Mouse (Mus musculus) thymus, postnatal 25 days (tissue): ENCODE data around the gene Zc3h7b.

Experiments used
- DNase-seq: peaks from one replicate; pipeline ENCODE4 v3.0.0; 2022

The Zc3h7b gene

DNA sequence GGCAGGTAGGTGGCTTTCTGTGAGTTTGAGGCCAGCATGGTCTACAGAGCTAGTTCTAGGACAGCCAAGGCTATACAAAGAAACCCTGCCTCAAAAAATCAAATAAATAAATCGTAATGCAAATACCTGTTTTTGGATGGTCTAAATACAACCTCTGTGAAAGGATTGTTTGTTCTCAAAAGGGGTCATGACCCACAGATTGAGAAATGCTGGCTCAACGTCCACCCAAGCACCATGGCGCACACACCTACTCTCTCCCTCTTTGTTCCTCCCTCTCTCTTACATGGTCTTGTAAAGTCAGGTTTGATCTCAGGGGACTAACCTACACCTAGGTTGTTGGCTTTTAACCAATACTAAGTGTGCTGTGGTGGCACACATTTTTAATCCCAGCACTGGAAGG is 77.8 kb downstream of the Zc3h7b start:
- no peak for DNase-seq

DNA sequence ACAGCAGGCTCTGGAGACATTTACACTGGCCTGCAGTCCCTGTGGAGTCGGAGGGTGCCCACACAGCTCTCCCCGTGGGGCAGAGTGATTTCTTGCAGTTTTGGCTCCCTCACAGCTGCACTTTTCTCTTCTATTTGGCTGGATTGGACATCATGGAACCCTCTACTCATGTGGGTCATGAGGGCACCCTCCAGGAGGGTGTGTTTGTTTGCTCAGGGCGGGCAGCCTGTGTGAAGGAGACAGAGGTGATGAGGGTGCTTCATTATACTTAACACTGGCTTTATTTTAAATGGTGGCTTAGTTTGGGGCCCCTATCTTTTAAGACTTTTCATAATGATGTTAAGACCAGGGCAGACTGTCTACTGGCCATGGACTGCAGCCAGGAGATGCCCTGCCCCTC is 80.0 kb downstream of the Zc3h7b start:
- no peak for DNase-seq

DNA sequence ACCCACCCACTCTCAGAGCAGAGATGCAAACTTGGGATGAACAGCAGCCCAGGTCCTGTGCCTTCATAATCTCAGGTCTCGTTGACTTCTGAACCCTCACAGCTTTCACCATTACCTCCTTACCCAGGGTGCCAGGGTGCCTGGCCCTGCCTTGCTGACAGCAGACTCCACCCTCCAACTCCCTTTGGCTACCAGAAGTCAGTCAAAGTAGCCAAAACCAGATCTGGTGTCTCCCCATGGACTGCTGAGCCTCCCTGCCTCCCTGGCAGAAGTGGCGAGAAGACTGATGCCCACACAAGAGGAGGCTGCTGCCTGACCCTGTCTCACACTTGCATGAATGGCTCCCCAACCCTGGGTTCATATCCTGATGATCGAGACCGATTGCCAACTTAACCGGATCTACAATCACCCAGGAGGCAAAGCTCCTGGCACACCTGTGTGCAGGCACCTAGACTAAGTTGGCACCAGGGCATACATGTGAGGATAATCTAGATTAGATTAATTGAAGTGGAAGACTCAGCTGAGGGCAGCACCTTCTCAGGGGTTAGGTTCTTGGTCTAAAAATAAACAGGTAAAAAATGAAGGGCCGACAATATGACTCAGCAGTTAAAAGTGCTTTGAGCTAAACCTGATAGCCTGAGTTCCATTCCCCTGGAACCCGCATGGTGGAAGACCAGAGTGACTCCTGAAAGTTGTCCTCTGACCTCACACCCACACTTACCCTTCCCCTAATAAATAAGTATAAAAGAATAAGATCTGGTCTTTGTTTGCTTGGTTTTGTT is 83.8 kb downstream of the Zc3h7b start:
- no peak for DNase-seq

DNA sequence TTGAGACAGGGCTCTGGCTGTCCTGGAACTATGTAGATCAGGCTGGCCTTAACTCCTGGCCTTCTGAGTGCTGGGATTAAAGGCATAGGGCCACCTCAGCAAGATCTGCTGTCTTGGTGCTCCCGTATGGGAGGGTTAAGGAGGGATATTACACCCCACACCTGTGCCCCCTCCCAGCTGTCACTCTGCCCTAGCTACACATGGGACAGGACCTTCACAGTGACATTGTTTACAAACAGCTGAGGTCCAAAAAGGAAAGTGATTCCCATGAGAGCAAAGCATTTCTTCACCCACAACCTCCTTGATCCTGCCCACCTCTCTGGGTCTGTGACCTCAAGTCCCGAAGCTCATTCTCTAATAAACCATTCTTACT is 84.3 kb downstream of the Zc3h7b start:
- no peak for DNase-seq

DNA sequence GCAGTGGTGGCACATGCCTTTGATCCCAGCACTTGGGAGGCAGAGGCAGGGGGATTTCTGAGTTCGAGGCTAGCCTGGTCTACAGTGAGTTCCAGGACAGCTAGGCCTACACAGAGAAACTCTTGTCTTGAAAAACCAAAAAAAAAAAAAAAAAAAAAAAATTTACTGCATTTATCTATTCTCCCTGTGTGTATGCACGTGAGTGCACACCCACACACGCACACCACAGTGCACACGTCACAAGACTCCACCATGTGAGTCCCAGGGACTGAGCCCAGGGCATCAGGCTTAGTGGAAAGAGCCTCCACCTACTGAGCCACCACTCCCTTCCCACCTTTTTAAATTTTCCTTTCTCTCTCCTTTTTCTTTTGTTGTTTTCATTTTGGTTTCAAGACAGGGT is 85.7 kb downstream of the Zc3h7b start:
- DNase-seq: no peak

DNA sequence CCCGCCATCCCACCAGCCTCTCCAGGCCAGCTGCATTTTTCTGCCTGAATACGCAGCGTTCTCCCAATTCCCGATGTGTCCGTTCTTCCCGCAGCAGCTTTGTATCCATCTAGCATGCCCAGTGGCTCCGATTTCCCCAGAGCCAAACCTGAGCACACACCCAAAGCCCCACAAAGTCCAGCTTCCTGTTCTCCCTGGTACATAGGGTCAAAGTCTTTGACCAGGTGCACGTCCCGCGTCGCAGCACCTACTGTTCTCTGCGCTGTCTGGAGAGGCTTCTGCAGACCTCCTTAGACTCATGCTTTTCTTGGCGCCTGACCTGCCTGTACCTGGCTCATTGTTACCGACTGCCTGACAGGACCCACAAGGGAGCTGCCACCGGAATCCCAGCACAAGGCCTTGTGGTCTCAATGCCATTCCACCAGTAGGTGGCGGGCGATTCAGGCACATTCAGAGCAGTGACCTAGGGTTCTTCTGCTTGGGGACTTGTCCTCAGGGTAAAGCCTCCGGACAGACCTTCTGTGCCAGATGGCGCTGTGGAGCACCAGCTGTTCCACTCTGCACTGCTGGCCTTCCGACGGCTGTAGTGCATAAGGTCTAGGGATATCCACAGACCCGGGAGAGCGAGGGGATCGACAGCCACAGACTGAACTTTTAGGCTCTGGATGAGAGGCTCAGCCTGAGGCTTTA is 86.4 kb downstream of the Zc3h7b start:
- DNase-seq: peak; percentile 92

DNA sequence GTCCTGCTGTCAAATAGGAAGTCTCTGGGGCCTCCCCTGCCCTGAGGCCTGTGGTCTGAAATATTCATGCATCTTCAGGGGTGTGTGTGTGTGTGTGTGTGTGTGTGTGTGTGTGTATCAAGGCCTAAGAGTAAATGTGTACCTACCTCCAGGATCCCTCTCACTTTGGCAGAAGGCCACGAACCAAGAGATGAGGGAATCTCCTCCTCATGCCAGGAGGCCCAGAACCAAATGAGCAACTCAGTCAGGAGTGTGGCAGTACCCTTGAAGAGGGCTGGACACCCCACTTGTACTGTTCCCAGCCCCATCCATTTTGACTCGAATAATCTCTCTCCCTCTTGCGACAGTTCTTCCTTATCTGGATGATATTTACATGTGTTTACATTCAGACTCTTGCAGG is 87.4 kb downstream of the Zc3h7b start:
- DNase-seq: no peak

DNA sequence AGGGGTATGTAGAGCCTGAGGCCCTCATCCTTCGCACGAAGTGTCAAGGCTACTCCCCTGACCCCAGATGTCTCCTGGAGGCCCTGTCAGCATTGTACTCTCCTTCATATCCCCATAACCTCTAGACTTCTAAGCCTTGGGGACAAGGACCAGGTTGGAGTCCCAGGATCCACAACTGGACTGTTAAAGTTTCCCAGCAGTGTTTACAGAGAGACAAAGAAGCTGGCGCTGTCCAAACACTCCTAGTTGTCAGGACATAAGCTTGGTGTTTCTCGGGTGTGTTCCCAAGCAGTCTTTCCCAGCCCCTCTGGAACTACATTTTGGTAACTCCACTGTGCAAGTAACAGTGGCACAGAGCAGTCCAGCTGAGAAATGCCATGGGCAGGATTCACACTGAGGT is 88.6 kb downstream of the Zc3h7b start:
- no peak for DNase-seq

DNA sequence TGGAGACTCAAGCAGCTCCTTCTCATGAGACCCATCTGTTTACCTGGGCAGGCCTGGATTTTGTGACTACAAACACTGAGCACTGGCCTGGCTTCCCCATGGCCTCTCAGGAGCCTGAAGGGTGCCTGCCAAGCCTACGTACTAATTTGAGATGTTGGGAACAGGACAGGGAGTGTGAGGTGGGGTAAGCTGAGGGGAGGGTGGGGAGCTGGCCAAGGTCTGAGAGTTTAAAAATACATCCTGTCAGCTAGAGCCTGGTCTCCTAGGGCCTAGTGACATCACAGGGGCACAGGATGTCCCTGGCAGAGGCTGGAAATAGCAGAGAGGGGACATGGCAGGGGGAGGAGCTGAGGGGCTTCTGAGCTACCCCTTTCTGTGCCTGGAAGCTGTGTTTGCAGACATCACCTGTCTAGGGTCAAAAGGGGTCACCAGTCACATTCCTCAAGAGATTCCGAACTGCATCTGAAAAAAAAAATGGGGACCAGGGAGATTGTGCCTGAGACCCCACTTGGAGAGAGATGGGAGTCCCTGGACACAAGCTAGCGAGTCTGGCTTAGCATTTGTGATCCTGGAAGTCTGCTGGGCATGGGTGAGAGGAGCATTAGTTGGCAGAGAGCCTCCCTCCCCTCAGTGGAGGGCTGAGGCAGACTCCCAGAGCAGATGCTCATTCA is 89.4 kb downstream of the Zc3h7b start:
- no peak for DNase-seq

DNA sequence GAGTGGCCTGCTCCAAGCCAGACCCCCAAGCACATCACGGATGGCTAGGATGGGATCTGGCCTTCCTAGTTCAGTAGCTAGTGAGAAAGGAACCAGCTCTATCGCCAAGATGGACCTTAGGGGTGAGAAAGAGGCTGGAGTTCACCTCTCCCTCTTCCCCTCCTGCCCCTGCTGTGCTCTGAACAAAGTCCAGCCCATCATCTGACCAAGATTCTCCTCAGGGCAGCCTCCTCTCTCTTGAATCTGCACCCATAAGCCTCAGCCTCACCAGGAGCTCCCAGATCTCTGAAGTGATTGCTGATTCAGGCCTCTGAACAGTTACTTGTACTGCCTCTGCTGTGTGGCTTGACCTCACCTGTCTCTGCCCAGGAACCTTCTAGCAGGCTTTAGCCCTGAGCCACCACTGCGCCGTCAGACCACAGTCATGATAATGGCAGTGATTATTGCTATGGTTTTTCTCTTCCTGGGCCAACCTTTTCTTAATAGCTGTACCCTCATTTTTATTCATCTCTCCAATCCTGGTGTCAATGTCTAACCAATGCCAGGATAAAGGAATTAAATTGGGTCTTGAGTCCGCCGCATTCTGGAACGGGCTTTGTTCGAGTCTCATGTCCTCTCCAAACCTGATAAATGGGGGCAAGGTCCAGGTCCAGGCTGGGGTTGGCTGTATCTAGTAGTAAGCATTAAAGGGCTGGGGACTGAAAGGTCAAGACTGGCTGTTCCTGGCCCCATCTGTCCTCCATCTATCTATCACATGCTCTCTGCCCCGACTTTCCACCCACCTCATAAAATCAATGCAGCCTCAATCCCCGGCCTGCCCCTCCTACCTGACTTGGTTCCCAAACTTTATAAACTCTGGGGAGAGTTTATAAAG is 90.4 kb downstream of the Zc3h7b start:
- no peak for DNase-seq

DNA sequence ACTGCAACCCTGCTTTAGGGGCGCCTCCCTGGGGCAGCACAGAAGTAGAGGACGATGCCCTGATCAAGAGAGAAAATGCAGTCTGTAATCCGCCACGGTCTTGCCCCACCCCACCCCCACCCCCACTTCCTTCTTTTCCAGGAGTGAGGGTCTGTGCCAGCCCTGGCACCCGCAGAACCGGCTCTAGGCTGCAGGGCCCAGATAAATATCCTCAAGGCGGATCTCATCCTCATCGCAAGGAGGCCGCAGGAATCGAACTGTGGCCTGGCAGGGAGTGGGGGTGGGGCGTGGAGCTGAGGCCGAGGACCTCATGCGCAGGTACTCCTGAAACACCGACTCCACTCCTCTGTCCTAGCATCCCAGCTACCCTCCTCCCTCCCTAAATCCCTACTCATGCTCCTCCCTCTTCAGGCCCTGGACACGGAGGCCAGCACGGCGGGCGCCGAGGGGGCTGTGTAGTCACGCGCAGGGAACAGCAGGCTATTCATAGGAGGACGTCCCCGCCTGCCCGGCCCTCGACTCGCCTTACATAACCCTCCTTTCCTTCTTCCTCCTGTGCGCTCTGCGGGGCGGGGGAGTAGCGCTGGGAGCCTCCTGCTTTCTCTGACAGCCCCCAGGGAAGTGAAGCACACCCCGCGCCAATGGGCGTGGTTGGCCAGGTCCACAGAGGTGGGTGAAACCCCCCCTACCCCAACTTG is 91.4 kb downstream of the Zc3h7b start:
- peak; percentile 22 for DNase-seq

DNA sequence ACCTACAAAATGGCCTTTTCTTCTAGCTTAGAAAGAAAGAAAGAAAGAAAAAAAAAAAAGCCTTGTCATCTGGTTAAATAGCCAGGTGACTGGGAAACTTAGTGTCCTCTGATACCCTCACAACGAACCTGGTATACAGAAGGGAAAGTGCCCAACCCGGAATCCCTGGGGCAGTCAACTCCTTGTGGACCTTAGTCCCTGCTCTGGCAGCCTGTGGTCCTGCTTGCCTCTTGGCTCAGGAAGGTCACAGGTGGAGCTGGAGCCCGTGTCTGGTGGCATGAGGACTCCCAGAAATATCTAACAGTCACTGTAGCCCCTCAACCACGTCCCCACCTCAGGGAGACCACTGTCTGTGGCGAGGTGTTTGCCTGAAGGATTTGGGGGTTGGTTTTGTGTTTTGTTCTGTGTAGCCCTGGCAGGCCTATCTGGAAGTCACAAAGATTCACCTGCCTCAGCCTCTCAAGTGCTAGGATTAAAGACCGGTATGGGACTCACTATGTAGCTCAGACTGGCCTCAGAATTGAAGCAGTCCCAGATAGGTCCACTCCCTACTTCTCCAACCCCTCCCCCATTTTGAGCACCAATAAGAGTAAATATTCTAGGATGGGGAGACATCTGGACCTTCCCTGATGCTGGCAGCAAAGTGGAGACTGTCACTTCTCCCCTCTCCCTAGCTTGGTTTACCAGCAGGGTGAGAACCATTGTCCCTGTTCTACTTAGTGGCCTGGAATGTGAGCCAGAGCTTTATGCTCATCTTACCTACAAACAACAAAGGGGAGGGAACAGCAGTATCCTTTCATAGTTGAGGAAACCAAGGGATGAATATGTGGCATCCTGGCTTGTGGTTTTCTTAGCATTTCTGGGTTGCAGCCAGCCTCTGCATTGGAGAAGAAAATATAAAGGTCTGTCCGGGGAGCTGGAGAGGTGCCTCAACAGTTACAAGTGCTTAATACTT is 92.4 kb downstream of the Zc3h7b start:
- no peak for DNase-seq

DNA sequence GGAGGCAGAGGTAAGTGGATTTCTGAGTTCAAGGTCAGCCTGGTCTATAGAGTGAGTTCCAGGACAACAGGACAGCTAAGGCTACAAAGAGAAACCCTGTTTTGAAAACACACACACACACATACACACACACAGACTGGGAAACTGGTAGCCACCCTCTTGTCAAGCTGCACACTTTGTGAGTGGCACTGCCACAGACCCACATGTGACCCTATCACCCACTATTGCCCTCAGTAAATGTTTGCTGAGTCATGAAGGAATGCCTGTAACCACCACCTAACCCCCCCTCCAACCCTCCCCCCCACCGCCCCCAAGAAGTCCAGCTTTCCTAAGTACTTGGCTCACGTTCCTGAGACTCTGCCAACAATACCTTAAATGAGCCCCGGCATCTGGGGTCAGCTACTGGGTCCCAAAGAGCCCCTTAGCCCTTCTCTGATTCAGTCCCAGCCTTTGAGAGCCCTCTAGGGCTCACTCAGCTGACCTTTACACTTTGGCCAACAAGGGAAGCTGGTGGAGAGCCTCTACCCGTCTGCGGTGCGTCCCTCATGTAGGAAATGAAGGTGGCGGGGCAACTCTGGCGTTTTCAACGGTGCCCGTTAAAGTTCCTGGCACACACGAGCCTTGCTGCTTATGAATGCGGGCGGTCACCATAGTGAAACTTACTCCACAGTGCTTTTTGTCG is 93.8 kb downstream of the Zc3h7b start:
- no peak for DNase-seq

DNA sequence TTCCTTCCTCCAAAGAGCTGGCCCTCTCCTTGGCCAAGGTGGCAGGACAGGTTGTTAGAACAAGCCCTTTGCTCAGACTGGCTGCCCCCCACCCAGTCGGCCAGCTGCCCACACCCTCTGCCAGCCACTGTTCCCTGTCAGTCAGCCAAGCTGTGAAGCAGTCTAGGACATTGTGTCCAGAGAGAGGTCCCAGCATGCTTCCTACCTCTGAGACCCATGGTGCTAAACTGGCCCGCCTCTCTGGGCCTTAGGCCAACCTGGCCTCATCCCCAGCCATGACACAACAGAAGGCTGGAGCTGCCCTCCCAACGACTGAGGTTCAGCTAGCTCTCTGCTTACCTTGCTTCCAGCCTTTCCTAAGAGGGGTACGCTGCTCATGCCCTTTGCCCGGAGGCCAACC is 94.8 kb downstream of the Zc3h7b start:
- DNase-seq: no peak

DNA sequence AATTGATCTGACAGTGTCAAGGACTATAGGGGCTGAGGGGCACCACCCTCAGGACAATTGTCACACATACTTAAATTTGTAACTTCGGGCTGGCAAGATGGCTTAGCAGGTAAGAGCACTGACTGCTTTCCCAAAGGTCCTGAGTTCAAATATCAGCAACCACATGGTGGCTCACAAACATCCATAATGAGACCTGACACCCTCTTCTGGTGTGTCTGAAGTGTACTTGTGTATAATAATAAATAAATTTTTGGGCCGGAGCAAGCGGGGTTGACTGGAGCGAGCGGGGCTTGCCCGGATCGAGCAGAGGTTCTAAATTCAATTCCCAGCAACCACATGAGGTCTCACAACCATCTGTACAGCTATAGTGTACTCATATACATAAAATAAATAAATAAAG is 95.4 kb downstream of the Zc3h7b start:
- DNase-seq: no peak

DNA sequence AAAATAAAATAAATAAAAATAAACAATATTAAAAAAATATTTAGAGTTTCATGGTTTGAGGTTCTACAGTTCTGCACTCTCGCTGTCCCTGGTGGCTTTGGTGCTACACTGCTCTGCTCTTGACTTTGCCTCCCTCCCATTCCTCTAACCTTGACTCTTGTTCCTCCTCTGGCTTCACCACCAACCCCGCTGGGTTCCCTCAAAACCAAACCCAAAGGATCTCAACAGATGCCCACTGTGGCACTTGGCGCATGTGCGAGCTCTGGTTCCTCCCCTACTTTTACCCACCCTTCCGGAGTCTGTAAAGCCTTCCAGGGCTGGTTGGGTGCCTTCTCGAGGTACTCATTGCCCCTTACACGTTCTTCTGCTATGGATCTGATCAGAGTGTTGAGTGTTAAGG is 97.4 kb downstream of the Zc3h7b start:
- no peak for DNase-seq

DNA sequence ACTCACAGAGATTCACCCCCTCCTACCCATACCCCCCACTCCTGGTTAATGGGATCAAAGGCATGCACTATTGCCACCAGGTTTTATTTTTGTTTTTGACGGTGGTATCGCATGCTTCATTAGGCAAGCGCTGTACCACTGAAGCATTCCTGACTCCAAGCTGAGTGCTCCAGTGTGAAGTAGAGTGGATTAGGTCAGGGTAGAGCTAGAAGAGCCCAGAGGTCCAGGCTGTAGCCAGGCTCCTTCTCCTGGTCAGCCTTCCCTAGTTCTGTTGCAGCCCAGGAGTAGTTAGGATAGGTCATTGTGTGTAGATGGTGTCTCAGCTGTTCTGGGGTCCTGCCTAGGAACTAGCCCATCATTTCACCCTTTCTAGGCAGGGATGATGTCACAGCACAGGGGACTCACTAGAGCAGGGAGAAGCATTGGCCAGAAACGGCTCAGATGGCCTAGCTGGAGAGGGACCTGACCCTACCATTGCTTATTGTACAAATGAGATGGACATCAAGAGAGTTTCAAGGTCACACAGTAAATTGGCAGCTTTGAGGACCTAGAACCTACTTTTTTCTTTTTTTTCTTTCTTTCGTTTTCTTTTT is 100.3 kb downstream of the Zc3h7b start:
- DNase-seq: no peak

DNA sequence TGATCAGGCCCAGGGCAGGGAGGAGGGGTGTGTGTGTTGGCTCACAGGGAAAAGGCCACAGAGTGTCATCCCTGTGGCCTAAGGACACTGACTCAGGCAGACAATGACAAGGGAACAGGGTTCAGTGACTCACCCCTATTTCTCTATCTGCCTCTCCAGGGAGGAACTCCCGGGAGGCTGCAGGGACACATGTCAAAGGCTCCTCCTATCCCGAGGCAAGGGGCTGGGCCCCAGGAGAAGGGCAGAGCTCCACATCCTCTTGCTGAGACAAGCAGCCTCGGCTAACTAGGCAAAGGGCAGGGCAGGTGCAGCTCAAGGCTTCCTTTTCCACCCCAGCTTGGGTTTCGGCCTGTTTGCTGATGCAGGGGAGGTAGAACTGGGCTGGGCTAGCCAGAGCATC is 100.9 kb downstream of the Zc3h7b start:
- DNase-seq: no peak
